Mouse (Mus musculus): ENCODE measurements around the gene Gpr137b. TPM values are rescaled to one million over a fixed set of nuclear protein-coding genes. Genes with fewer than 3 reads are reported as not detected.
"Not testable (repeated sequence)": the region's sequence is repeated elsewhere in the genome, so short reads cannot be mapped to it uniquely, and the experiment has no call there.

The Gpr137b gene
- polyA plus RNA-seq, 1 experiment from 2014 or later, result 5.2 TPM

DNA sequence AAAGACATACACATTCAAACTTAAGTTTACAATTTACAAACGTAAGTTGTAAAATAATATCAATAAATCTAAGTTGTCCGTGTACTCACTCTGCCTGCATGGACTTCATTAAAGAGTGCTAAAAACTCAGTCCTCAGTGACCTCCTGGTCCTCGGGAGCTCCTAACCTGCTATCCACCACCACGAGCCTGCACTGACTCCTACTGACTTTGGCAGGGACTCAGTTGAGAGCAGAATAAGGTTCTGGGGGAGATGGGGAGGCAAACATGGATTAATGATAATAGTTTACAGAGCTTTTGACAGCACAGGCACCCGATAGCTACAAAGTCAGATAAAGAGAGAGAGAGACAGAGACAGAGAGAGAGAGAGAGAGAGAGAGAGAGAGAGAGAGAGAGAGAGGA, 16.6 kb downstream of the Gpr137b start:
- H3K9ac ChIP-seq (ENCODE audit: low read depth, low read length), result no peak overlapping the region
- WGBS (ENCODE audit: insufficient replicate concordance), result 51% methylated on average over 5 of the region's 5 CpGs
- H3K4me3 ChIP-seq (ENCODE audit: low read depth, low read length), result no peak overlapping the region
- H3K4me2 ChIP-seq (ENCODE audit: low read depth, low read length), result no peak overlapping the region
- no peak for ATAC-seq (ENCODE audit: low read depth)
- no peaks in the 10 kb centered on the region for H3K36me3 ChIP-seq (ENCODE audit: control insufficient read depth, insufficient read depth)
- H3K9me3 ChIP-seq (replicated peaks; ENCODE audit: control insufficient read depth, low read length), result no peaks in the 10 kb centered on the region
- H3K27ac ChIP-seq (ENCODE audit: low read length), result no peak overlapping the region
- no peaks in the 10 kb centered on the region for H3K4me1 ChIP-seq (ENCODE audit: control insufficient read depth, low read depth, low read length)
- no peaks in the 10 kb centered on the region for H3K27me3 ChIP-seq (ENCODE audit: control insufficient read depth, insufficient read depth, low read depth, low read length)

DNA sequence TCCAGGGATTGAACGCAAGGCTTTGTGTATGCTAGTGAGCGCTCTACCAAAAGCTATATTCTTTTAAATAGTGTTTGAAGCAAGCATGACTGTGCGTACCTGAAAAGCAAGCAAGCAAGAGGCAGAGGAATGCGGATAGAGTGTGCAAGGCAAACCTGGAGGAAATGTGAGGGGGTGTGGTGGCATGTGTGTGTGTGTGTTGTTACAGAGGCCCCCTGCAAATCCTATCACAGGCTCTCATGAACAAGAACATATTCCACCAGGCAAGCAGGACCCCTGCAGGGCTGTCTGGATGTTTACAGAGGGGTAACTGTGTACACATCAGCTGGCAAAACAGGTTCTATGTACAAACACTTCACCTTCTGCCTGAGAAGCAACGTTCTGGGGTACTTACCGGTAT, 19.8 kb downstream of the Gpr137b start:
- H3K27ac ChIP-seq (ENCODE audit: low read length); H3K9me3 ChIP-seq (replicated peaks; ENCODE audit: control insufficient read depth, low read length); H3K4me2 ChIP-seq (ENCODE audit: low read depth, low read length); ATAC-seq (ENCODE audit: low read depth); H3K4me3 ChIP-seq (ENCODE audit: low read depth, low read length); H3K9ac ChIP-seq (ENCODE audit: low read depth, low read length); H3K36me3 ChIP-seq (ENCODE audit: control insufficient read depth, insufficient read depth); H3K27me3 ChIP-seq (ENCODE audit: control insufficient read depth, insufficient read depth, low read depth, low read length); H3K4me1 ChIP-seq (ENCODE audit: control insufficient read depth, low read depth, low read length): not testable (repeated sequence)
- whole genome bisulfite sequencing (ENCODE audit: insufficient replicate concordance), result 81% methylated on average over 4 of the region's 6 CpGs

DNA sequence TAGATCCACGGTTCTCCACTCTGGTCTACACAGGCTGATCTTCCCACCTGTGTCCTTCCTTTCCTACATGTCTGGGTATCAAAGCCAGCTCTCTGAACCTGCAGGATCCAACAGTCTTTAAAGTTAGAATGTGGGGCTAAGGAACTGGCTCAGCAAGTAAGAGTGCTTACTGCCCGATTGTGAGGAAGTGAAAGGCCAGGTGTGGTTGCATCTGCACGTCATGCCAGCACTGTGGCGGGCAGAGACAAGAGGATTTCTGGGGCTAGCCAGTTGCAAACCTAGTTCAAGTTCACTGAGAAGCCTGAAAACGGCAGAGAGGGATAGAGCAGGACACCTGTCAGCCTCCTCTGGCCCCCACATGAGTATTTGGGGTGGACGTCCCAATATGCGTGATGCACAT, 22.4 kb downstream of the Gpr137b start:
- not testable (repeated sequence) for H3K4me3 ChIP-seq (ENCODE audit: low read depth, low read length); H3K9me3 ChIP-seq (replicated peaks; ENCODE audit: control insufficient read depth, low read length); H3K27ac ChIP-seq (ENCODE audit: low read length); H3K9ac ChIP-seq (ENCODE audit: low read depth, low read length); H3K27me3 ChIP-seq (ENCODE audit: control insufficient read depth, insufficient read depth, low read depth, low read length); ATAC-seq (ENCODE audit: low read depth); H3K4me1 ChIP-seq (ENCODE audit: control insufficient read depth, low read depth, low read length); H3K36me3 ChIP-seq (ENCODE audit: control insufficient read depth, insufficient read depth); H3K4me2 ChIP-seq (ENCODE audit: low read depth, low read length)
- WGBS (ENCODE audit: insufficient replicate concordance), result 72% methylated on average over 7 of the region's 7 CpGs

DNA sequence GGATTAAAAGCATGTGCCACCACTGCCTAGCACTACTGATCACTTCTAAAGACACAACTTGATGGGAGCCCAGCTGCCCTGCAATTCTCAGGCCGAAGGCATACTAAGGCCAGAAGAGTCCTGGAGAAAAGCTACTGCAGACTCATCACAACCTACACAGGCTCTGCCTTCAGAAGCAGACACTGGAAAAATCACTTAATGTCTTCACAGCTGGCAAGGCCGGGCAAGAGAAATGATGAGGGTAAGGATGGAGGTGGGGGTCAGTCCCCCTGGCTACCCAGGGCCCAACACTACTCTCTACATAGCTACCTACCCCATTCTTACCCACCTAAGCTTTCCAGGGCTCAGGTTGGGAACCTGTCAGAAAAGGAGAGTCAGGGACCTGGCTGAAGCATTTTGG, 27.4 kb downstream of the Gpr137b start:
- not testable (repeated sequence) for H3K9ac ChIP-seq (ENCODE audit: low read depth, low read length); H3K4me3 ChIP-seq (ENCODE audit: low read depth, low read length); H3K9me3 ChIP-seq (replicated peaks; ENCODE audit: control insufficient read depth, low read length); H3K4me2 ChIP-seq (ENCODE audit: low read depth, low read length); H3K4me1 ChIP-seq (ENCODE audit: control insufficient read depth, low read depth, low read length); ATAC-seq (ENCODE audit: low read depth); H3K36me3 ChIP-seq (ENCODE audit: control insufficient read depth, insufficient read depth); H3K27ac ChIP-seq (ENCODE audit: low read length); H3K27me3 ChIP-seq (ENCODE audit: control insufficient read depth, insufficient read depth, low read depth, low read length)
- 65% methylated on average over 2 of the region's 2 CpGs for WGBS (ENCODE audit: insufficient replicate concordance)

DNA sequence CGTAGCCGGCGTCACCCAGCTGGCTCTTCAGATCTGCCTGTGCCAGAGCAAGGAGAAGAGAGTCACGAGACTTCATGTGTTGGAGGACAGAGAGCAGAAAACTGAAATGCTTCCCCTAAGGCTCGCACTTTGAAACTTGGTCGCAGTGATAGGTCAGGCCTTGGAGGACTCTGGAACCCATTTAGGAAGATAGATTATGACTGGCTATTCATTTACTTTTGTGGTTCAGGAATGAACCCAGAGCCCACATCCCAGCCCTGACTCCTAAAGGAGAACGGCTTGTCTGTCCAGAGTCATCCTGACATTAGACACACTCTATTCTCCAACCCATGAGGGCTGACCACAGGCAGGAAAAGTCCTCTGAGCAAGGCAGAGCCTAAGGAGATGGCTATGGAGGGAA, 30.3 kb downstream of the Gpr137b start:
- WGBS (ENCODE audit: insufficient replicate concordance), result 77% methylated on average over 7 of the region's 7 CpGs
- H3K4me2 ChIP-seq (ENCODE audit: low read depth, low read length); H3K9ac ChIP-seq (ENCODE audit: low read depth, low read length); H3K36me3 ChIP-seq (ENCODE audit: control insufficient read depth, insufficient read depth); H3K9me3 ChIP-seq (replicated peaks; ENCODE audit: control insufficient read depth, low read length); H3K27ac ChIP-seq (ENCODE audit: low read length); H3K27me3 ChIP-seq (ENCODE audit: control insufficient read depth, insufficient read depth, low read depth, low read length); H3K4me3 ChIP-seq (ENCODE audit: low read depth, low read length); ATAC-seq (ENCODE audit: low read depth); H3K4me1 ChIP-seq (ENCODE audit: control insufficient read depth, low read depth, low read length): not testable (repeated sequence)

DNA sequence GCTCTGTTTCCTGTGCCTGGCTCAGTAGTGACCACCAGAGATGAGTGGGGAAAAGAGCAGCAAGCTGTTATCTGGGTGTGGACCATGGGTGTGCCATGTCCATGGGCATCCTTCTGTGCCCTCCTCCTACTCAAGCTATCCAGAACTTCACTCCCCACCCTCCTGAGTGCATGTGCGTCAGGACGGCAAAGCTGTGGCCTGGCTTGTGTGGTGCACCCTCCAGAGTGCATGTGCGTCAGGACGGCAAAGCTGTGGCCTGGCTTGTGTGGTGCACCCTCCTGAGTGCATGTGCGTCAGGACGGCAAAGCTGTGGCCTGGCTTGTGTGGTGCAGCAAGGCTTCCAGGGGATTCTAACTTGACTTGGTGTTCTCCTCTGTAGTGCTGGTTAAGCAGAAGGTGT, 31.6 kb downstream of the Gpr137b start:
- H3K36me3 ChIP-seq (ENCODE audit: control insufficient read depth, insufficient read depth); ATAC-seq (ENCODE audit: low read depth); H3K4me3 ChIP-seq (ENCODE audit: low read depth, low read length); H3K27me3 ChIP-seq (ENCODE audit: control insufficient read depth, insufficient read depth, low read depth, low read length); H3K4me1 ChIP-seq (ENCODE audit: control insufficient read depth, low read depth, low read length); H3K27ac ChIP-seq (ENCODE audit: low read length); H3K9me3 ChIP-seq (replicated peaks; ENCODE audit: control insufficient read depth, low read length); H3K4me2 ChIP-seq (ENCODE audit: low read depth, low read length); H3K9ac ChIP-seq (ENCODE audit: low read depth, low read length): not testable (repeated sequence)
- WGBS (ENCODE audit: insufficient replicate concordance), result 70% methylated on average over 6 of the region's 6 CpGs

DNA sequence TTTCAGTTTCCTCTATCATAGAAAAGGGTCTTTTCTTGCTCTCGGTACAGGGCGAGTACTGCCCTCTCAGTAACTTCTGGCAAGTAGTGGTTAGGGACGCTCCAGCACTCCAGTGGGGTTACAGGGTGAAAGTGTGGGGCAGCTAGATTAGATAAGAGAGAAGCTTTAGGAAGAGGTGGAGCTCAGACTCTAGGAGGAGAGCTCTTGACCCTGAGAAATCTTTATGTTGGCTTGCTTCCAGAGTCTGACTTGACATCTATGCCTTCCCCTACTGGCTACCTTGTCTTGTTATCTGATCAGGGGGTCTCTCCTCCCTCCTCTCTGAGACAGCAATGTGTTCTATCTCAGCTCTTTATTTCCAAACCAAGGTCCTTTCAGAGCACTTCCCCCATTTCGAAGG, 33.8 kb downstream of the Gpr137b start:
- not testable (repeated sequence) for H3K4me1 ChIP-seq (ENCODE audit: control insufficient read depth, low read depth, low read length)
- 30% methylated on average over 4 of the region's 4 CpGs for WGBS (ENCODE audit: insufficient replicate concordance)

DNA sequence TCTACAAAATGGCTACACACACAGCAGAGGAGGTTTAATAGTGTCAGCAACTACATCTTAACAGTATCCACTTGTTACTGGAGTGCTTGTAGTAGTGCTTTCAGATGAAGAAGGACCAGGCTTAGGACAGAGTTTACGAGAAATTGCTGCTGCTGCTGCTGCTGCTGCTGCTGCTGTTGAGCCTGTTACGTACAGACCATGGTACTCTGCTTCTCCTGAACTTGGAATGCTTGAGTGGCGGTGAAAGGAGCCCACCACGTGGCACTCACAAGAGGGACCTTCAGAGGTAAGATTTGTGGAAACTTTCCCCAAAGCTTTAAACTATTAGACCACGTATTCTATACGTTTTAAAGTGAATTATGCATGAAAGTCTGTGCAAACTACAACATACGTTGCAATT, 35.2 kb downstream of the Gpr137b start:
- H3K36me3 ChIP-seq (ENCODE audit: control insufficient read depth, insufficient read depth); H3K4me1 ChIP-seq (ENCODE audit: control insufficient read depth, low read depth, low read length); H3K27me3 ChIP-seq (ENCODE audit: control insufficient read depth, insufficient read depth, low read depth, low read length); H3K27ac ChIP-seq (ENCODE audit: low read length); H3K4me3 ChIP-seq (ENCODE audit: low read depth, low read length); H3K4me2 ChIP-seq (ENCODE audit: low read depth, low read length); H3K9ac ChIP-seq (ENCODE audit: low read depth, low read length); H3K9me3 ChIP-seq (replicated peaks; ENCODE audit: control insufficient read depth, low read length); ATAC-seq (ENCODE audit: low read depth): not testable (repeated sequence)
- WGBS (ENCODE audit: insufficient replicate concordance), result 71% methylated on average over 7 of the region's 7 CpGs

More for the DNA sequence above, 33.8 kb downstream of the Gpr137b start:
- not testable (repeated sequence) for H3K36me3 ChIP-seq (ENCODE audit: control insufficient read depth, insufficient read depth); H3K4me3 ChIP-seq (ENCODE audit: low read depth, low read length); H3K4me2 ChIP-seq (ENCODE audit: low read depth, low read length); H3K9me3 ChIP-seq (replicated peaks; ENCODE audit: control insufficient read depth, low read length); H3K9ac ChIP-seq (ENCODE audit: low read depth, low read length); H3K27ac ChIP-seq (ENCODE audit: low read length); H3K27me3 ChIP-seq (ENCODE audit: control insufficient read depth, insufficient read depth, low read depth, low read length)
- ATAC-seq (ENCODE audit: low read depth), result peak; percentile 37; the same call in 1 of the 2 replicates

DNA sequence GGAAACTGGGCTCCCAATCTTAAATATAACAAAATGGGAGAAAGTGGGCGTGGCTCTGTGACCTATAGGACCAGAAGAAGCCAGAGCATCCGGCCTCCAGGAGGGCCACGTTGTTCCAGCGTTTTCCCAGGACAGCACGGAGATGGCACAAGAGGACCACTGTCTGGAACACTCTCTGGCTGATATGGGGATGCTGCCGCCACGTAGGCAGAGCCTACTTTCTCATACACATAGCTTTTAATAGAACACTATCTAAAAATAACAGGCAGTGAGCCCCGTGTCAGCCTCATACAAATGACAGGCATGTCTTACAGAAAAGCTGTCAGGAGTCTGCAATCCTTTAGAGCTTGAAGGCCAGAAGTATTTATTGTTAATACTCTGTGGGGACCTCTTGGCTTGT, 35.7 kb downstream of the Gpr137b start:
- not testable (repeated sequence) for H3K36me3 ChIP-seq (ENCODE audit: control insufficient read depth, insufficient read depth); ATAC-seq (ENCODE audit: low read depth); H3K4me1 ChIP-seq (ENCODE audit: control insufficient read depth, low read depth, low read length); H3K9me3 ChIP-seq (replicated peaks; ENCODE audit: control insufficient read depth, low read length); H3K4me3 ChIP-seq (ENCODE audit: low read depth, low read length); H3K27ac ChIP-seq (ENCODE audit: low read length); H3K4me2 ChIP-seq (ENCODE audit: low read depth, low read length); H3K27me3 ChIP-seq (ENCODE audit: control insufficient read depth, insufficient read depth, low read depth, low read length); H3K9ac ChIP-seq (ENCODE audit: low read depth, low read length)
- 47% methylated on average over 8 of the region's 8 CpGs for WGBS (ENCODE audit: insufficient replicate concordance)

DNA sequence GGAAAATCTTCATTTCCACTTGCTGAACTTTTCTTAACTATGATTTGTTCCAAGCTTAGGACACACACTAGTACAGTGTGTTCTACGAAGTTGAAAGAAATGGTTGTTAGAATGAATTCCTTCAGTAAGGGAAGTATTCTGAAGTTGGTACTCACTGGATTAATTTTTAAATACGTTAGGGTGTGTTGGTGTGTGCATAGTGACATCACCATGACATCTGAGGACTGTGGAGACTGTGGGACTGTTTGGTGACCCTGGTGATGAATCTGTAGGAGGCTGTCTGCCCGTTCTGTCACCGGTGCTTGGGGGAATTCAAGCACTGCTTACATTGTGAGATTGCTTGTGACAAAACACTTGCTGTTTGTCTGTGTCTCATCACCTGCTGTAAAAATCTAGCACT, 41.7 kb downstream of the Gpr137b start:
- 57% methylated on average over 4 of the region's 4 CpGs for WGBS (ENCODE audit: insufficient replicate concordance)
- H3K4me1 ChIP-seq (ENCODE audit: control insufficient read depth, low read depth, low read length); H3K4me2 ChIP-seq (ENCODE audit: low read depth, low read length); H3K4me3 ChIP-seq (ENCODE audit: low read depth, low read length); H3K9me3 ChIP-seq (replicated peaks; ENCODE audit: control insufficient read depth, low read length); H3K27ac ChIP-seq (ENCODE audit: low read length); H3K9ac ChIP-seq (ENCODE audit: low read depth, low read length); H3K36me3 ChIP-seq (ENCODE audit: control insufficient read depth, insufficient read depth); H3K27me3 ChIP-seq (ENCODE audit: control insufficient read depth, insufficient read depth, low read depth, low read length); ATAC-seq (ENCODE audit: low read depth): not testable (repeated sequence)

Data from liver, embryonic 16.5 days (tissue).